Mouse (Mus musculus) B cell, adult 62 days (primary cell): ENCODE measurements around the gene Skint8. TPM values are rescaled to one million over a fixed set of nuclear protein-coding genes. Genes with fewer than 3 reads are reported as not detected.

Experiments
- total RNA-seq: library from RNA; stranded (reverse); gene quantifications from 4 replicates; pipeline ENCODE4 v1.2.4, GENCODE M21; 2023

Gene Skint8
- total RNA-seq, result not detected in 4 replicates

GRCm38 (mm10) chr4:111919092-111919491, at the start of gene Skint8:
Gene Skint8 (plus strand): TSS chr4:111919392.

GRCm38 (mm10) chr4:111902775-111903174, 16.4 kb upstream of the Skint8 start, which contains the start of gene Slc5a9:
Gene Slc5a9 (minus strand): TSS chr4:111902918.

GRCm38 (mm10) chr4:111972623-111973022, 53.4 kb downstream of the Skint8 start, which contains the start of gene Skint7:
Gene Skint7 (plus strand): TSS chr4:111972923.

Other genes with a start within 250 kb of the Skint8 start
- 18.9 to 30.5 TPM (median 22.6 TPM) in 4 replicates for gene Spata6, start 199.4 kb upstream of the Skint8 start, total RNA-seq
- gene Slc5a9, start 16.5 kb upstream of the Skint8 start, total RNA-seq, result not detected in 4 replicates
- not detected in 4 replicates for gene Skint7, start 53.5 kb downstream of the Skint8 start, total RNA-seq
- gene Skint1, start 86.9 kb downstream of the Skint8 start, total RNA-seq, result not detected in 4 replicates
- gene Skint4, start 152.6 kb downstream of the Skint8 start, total RNA-seq, result not detected in 4 replicates